8 mouse cellular contexts compared by ENCODE assay signal in the genomic region with DNA sequence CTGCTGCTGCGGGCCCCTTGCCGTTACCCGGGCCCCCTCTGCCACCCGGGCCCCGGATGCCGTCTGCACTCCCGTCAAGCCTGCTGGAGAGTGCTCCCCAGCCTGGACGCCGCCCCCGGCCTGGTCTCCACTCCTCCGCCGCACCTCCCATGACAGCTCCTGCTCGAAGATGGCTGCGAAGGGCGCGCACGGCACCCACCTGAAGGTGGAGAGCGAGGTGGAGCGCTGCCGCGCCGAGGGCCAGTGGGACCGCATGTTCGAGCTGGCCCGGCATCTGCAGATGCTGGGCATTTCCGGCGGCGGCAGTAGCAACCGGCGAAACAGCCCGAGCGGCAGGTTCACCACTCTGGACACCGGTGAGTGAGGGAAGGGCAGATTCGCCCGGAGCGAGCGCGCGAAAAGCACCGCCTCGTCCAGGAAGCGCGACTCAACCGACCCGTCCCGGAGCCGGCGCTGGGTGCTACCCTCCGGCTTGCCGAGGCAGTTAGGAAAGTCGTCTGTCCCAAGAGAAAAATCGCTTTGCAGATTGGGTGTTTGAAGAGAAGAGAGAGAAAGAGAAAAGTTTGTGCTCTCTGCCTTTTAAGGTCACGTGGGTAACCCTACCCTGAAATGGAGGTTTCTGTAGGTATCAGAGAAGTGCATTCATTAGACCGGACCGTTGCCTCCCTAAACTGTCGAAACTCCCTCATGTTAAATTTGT. TPM values are rescaled to one million over a fixed set of nuclear protein-coding genes. Genes with fewer than 3 reads are reported as not detected.
A peak's percentile ranks its signal among the peaks of the same experiment; 100 is the strongest.
DNase-seq lines count a peak whose midpoint lies in the region; ATAC-seq and TF ChIP-seq lines count a peak whose summit lies in the region.

No protein-coding gene starts in this region.

- no peaks in the 10 kb centered on the region for H3K9me3 ChIP-seq in G1E (replicated peaks)
- H3K9me3 ChIP-seq in kidney, embryonic 14.5 days (ENCODE audit: control insufficient read depth, low read length): no peaks in the 10 kb centered on the region
- H3K9me3 ChIP-seq in lung, embryonic 14.5 days (ENCODE audit: low read depth, low read length): no peaks in the 10 kb centered on the region

- TF ChIP-seq CTCF in G1E (IDR thresholded peaks at IDR 0.05; ENCODE audit: low read depth, low read length): no peak
- peak; percentile 14; the same call in 1 of the 2 replicates for TF ChIP-seq CTCF in lung, embryonic 14.5 days (IDR thresholded peaks at IDR 0.05; ENCODE audit: low read depth)

- DNase-seq in B cell, adult 2 months: peak; percentile 72 to 77
- peak; percentile 75 for DNase-seq in G1E (ENCODE audit: low spot score)
- DNase-seq in cerebellum, postnatal 10 days: peak; percentile 57 to 60
- peak; percentile 42 to 48 for DNase-seq in gastrocnemius, adult 8-10 months (ENCODE audit: low spot score in 2 of 2)
- DNase-seq in lung, embryonic 14.5 days: peak; percentile 55
- peak; percentile 80 for DNase-seq in yolk sac, embryonic 10.5 days (ENCODE audit: low spot score)

- no peaks in the 10 kb centered on the region; the same call in 1 of the 2 replicates for H3K27me3 ChIP-seq in G1E (ENCODE audit: insufficient read depth, low read length)
- H3K27me3 ChIP-seq in kidney, embryonic 14.5 days (ENCODE audit: control insufficient read depth, insufficient read depth, low read length): peaks cover 8% of the 10 kb centered on the region
- H3K27me3 ChIP-seq in lung, embryonic 14.5 days (ENCODE audit: insufficient read depth, low read length): peaks cover 21% of the 10 kb centered on the region

- H3K4me2 ChIP-seq in kidney, embryonic 14.5 days (replicated peaks; ENCODE audit: low read depth, low read length): peak overlapping the region; percentile 99
- peak overlapping the region; percentile 100 for H3K4me2 ChIP-seq in lung, embryonic 14.5 days

- peak overlapping the region; percentile 76 for H3K27ac ChIP-seq in kidney, embryonic 14.5 days (ENCODE audit: low read depth, low read length)
- peak overlapping the region; percentile 18; the same call in 1 of the 2 replicates for H3K27ac ChIP-seq in lung, embryonic 14.5 days (ENCODE audit: low read depth)

- ATAC-seq in G1E (ENCODE audit: extremely low read depth, insufficient number of reproducible peaks, low FRiP score, poor library complexity, severe bottlenecking): 0 out of 2 replicates have a peak, but pooled peaks have one; percentile 3
- 0 out of 2 replicates have a peak, but pooled peaks have one; percentile 30 for ATAC-seq in kidney, embryonic 14.5 days (ENCODE audit: low FRiP score, low TSS enrichment)
- peak; percentile 46; the same call in 1 of the 2 replicates for ATAC-seq in lung, embryonic 14.5 days (ENCODE audit: insufficient read depth)
- ATAC-seq in neutrophil, adult 5-6 weeks (ENCODE audit: extremely low read depth, insufficient number of reproducible peaks, low FRiP score, poor library complexity, severe bottlenecking): 0 out of 2 replicates have a peak, but pooled peaks have one; percentile 0

- peak overlapping the region; percentile 78 for H3K9ac ChIP-seq in kidney, embryonic 14.5 days (ENCODE audit: low read depth, low read length)
- H3K9ac ChIP-seq in lung, embryonic 14.5 days: peak overlapping the region; percentile 91

- peaks cover 40% of the 10 kb centered on the region for H3K36me3 ChIP-seq in G1E (replicated peaks)
- no peaks in the 10 kb centered on the region for H3K36me3 ChIP-seq in kidney, embryonic 14.5 days (ENCODE audit: control insufficient read depth, insufficient read depth, low read length)
- no peaks in the 10 kb centered on the region for H3K36me3 ChIP-seq in lung, embryonic 14.5 days (ENCODE audit: insufficient read depth)

- WGBS in kidney, embryonic 14.5 days: under 1% methylated on average over 56 of the region's 56 CpGs
- WGBS in lung, embryonic 14.5 days: under 1% methylated on average over 56 of the region's 56 CpGs

- H3K4me3 ChIP-seq in G1E (ENCODE audit: low read depth, low read length): peak overlapping the region; percentile 97
- peak overlapping the region; percentile 76 for H3K4me3 ChIP-seq in kidney, embryonic 14.5 days (ENCODE audit: low read length)
- peak overlapping the region; percentile 71 for H3K4me3 ChIP-seq in lung, embryonic 14.5 days (ENCODE audit: low read depth, low read length)

- peaks cover 39% of the 10 kb centered on the region for H3K4me1 ChIP-seq in G1E (ENCODE audit: insufficient read depth, low read depth, low read length)
- H3K4me1 ChIP-seq in kidney, embryonic 14.5 days (ENCODE audit: control insufficient read depth, insufficient read depth, low read length): peaks cover 6% of the 10 kb centered on the region; the same call in 1 of the 2 replicates
- H3K4me1 ChIP-seq in lung, embryonic 14.5 days (ENCODE audit: insufficient read depth): peaks cover 13% of the 10 kb centered on the region; the same call in 1 of the 2 replicates

RNA-seq across cellular contexts. Expression of a gene that starts 0.5 kb away (rescaled TPM):
- 26.2 and 34.8 TPM in 2 replicates for total RNA-seq in G1E (2014; fragmentation: Nextera tagmentation)
- 19.6 and 21.1 TPM in 2 replicates for total RNA-seq in G1E (2017)
- 43.5 and 48.8 TPM in 2 replicates for polyA plus RNA-seq in G1E (2012)
- 1 to 10 TPM; 8.2 to 9.4 (median 9.1) TPM for total RNA-seq in gastrocnemius, adult 8-10 months (2022)
- 4.0 and 5.7 TPM in 2 replicates for polyA plus RNA-seq in kidney, embryonic 14.5 days (2014; fragmentation: Nextera tagmentation; extraction: Ambion mirVana)
- 2.8 and 3.6 TPM in 2 replicates for polyA plus RNA-seq in lung, embryonic 14.5 days (2014; fragmentation: Nextera tagmentation; extraction: Ambion mirVana)
- 176 and 186 TPM in 2 replicates for total RNA-seq in neutrophil, adult 5-6 weeks (2017)

RNA-seq across cellular contexts. Expression of a gene that starts 17.5 kb away (rescaled TPM):
- total RNA-seq in G1E (2014; fragmentation: Nextera tagmentation) (11.0 and 15.4 TPM in 2 replicates), G1E (2017) (34.4 and 34.6 TPM in 2 replicates)
- 4.0 and 5.3 TPM in 2 replicates for polyA plus RNA-seq in G1E (2012)
- 10 to 100 TPM; 21.3 to 23.9 (median 23.1) TPM for total RNA-seq in gastrocnemius, adult 8-10 months (2022)
- 82.6 and 104 TPM in 2 replicates for polyA plus RNA-seq in kidney, embryonic 14.5 days (2014; fragmentation: Nextera tagmentation; extraction: Ambion mirVana)
- polyA plus RNA-seq in lung, embryonic 14.5 days (2014; fragmentation: Nextera tagmentation; extraction: Ambion mirVana): 103 and 107 TPM in 2 replicates
- total RNA-seq in neutrophil, adult 5-6 weeks (2017): 55.9 and 69.6 TPM in 2 replicates

Comparison
In these comparisons a context has a peak if more than half of its experiments do, and no peak if none do; other contexts are left out.
1. Peak in every context shown above with its lines: DNase-seq, ATAC-seq, H3K4me3 ChIP-seq and H3K27ac ChIP-seq.